Mouse (Mus musculus) spleen, adult 2 months (tissue): ENCODE results near the gene Pde4d.

ENCODE experiments used
- CTCF ChIP-seq: fragments of 200-500 bp; IDR thresholded peaks from 2 replicates; pipeline ENCODE4 v1.5.1; 2011; ENCODE audit warnings: mild to moderate bottlenecking, inconsistent platforms; ENCODE audit not compliant: insufficient read depth, insufficient read length, insufficient replicate concordance; ENCODE audit errors: extremely low read depth
- POLR2A ChIP-seq: fragments of 200-500 bp; IDR thresholded peaks from 2 replicates; pipeline ENCODE4 v1.6.1; 2011; ENCODE audit warnings: low read depth, low read length, inconsistent platforms

DNA sequence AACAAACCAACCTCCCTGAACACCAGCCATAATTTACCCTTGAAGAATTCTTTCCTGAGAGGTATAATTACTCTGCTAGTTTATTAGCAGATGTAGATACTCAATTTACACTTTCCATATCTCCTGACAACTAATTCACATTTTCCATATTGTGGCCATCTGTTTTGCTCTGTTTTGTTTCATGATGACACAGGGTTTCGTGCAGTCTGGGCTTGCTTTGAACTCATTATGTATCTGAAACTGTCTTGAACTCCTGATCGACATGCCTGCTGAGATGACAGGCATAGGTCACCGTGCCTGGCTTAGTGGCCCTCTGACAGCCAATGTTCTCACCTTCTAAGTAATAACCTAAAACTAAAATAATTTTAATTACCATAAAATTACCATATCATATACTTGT, 672.1 kb downstream of the Pde4d start:
- TF ChIP-seq CTCF (no peak), POLR2A (no peak)
